Mouse (Mus musculus): ENCODE measurements around the gene Plcxd2.

DNA sequence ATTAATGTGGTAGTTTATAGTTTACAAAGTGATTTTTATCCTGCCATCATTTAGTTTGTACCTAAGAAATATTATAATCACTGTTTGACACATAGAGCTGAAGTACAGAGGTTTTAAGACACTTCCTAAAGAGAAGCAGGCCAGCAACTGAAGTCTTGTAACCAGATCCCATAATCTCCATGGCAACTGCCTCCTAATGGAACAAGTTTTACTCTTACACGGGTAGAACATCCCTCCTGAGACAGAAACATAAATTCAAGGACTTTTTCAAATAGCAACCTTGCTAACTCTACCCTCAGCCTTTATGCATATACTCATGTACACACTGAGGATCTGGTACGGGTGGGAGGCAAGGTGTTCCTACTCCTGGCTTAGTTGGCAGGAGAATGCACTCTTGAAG is 26.2 kb upstream of the Plcxd2 start:
- no peak for TF ChIP-seq CTCF (IDR thresholded peaks at IDR 0.05; ENCODE audit: borderline replicate concordance, extremely low read depth, insufficient read depth, insufficient read length)
- TF ChIP-seq POLR2A (IDR thresholded peaks at IDR 0.05; ENCODE audit: borderline replicate concordance, extremely low read depth, insufficient read depth, insufficient read length, poor library complexity, severe bottlenecking): no peak

Measured in brain, embryonic 14.5 days (tissue).